7 mouse cellular contexts compared by ENCODE assay signal in the genomic region with DNA sequence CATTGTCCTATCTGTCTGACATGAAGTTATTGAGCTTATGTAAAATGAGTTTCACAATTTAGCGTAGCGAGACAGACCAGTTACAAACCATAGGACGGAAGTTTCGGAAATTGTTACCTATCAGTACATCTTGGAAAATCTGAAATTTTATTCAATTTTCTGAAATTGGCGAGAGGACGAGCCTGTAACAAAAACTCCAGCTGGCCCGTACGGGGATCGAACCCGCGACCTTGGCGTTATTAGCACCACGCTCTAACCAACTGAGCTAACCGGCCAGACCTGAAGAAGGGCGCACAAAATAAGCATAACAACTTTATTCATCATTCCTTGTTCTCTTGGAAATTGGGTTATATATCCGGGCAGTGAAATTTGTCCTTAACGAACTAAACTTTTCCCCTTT. TPM values are rescaled to one million over a fixed set of nuclear protein-coding genes. Genes with fewer than 3 reads are reported as not detected.
DNase-seq lines count a peak whose midpoint lies in the region; ATAC-seq and TF ChIP-seq lines count a peak whose summit lies in the region.

No protein-coding gene starts in this region.

- H3K9me3 ChIP-seq in embryonic facial prominence, embryonic 10.5 days = no peaks in the 10 kb centered on the region
- no peaks in the 10 kb centered on the region for H3K9me3 ChIP-seq in limb, embryonic 10.5 days (replicated peaks)
- no peaks in the 10 kb centered on the region for H3K9me3 ChIP-seq in midbrain, embryonic 11.5 days (ENCODE audit: control insufficient read depth, low read length)

- no peak for TF ChIP-seq POLR2A in small intestine, adult 2 months (IDR thresholded peaks at IDR 0.05; ENCODE audit: low read depth, low read length)

- peak overlapping the region; percentile 65 for H3K9ac ChIP-seq in midbrain, embryonic 11.5 days (ENCODE audit: low read length)

- no peaks in the 10 kb centered on the region for H3K27me3 ChIP-seq in embryonic facial prominence, embryonic 10.5 days (replicated peaks; ENCODE audit: low read depth, poor library complexity, severe bottlenecking)
- H3K27me3 ChIP-seq in limb, embryonic 10.5 days (ENCODE audit: low read depth, poor library complexity, severe bottlenecking) = no peaks in the 10 kb centered on the region
- no peaks in the 10 kb centered on the region for H3K27me3 ChIP-seq in midbrain, embryonic 11.5 days (ENCODE audit: control insufficient read depth, insufficient read depth, low read length)
- no peaks in the 10 kb centered on the region for H3K27me3 ChIP-seq in small intestine, adult 2 months (ENCODE audit: control insufficient read depth, insufficient read depth, low read length)

- peak; percentile 90 for ATAC-seq in midbrain, embryonic 11.5 days (ENCODE audit: low FRiP score)

- H3K36me3 ChIP-seq in embryonic facial prominence, embryonic 10.5 days (replicated peaks) = no peaks in the 10 kb centered on the region
- H3K36me3 ChIP-seq in limb, embryonic 10.5 days = no peaks in the 10 kb centered on the region
- H3K36me3 ChIP-seq in midbrain, embryonic 11.5 days (ENCODE audit: control insufficient read depth, insufficient read depth, low read length) = no peaks in the 10 kb centered on the region
- H3K36me3 ChIP-seq in small intestine, adult 2 months (ENCODE audit: control insufficient read depth, insufficient read depth, low read length) = no peaks in the 10 kb centered on the region

- under 1% methylated on average over 17 of the region's 17 CpGs for WGBS in embryonic facial prominence, embryonic 10.5 days
- WGBS in limb, embryonic 10.5 days = 0% methylated on average over 17 of the region's 17 CpGs
- 0% methylated on average over 17 of the region's 17 CpGs for WGBS in midbrain, embryonic 11.5 days
- WGBS in small intestine, adult 2 months = under 1% methylated on average over 17 of the region's 17 CpGs

- peak overlapping the region; percentile 67; the same call in 1 of the 2 replicates for H3K27ac ChIP-seq in embryonic facial prominence, embryonic 10.5 days (replicated peaks)
- H3K27ac ChIP-seq in limb, embryonic 10.5 days = no peak overlapping the region
- H3K27ac ChIP-seq in midbrain, embryonic 11.5 days (ENCODE audit: low read depth, low read length) = no peak overlapping the region
- no peak overlapping the region for H3K27ac ChIP-seq in small intestine, adult 2 months (ENCODE audit: insufficient read depth, low read depth, low read length)

- no peak for TF ChIP-seq CTCF in small intestine, adult 2 months (IDR thresholded peaks at IDR 0.05; ENCODE audit: extremely low read depth, insufficient read length, insufficient replicate concordance, low read depth, low read length)

- peaks cover 26% of the 10 kb centered on the region for H3K4me1 ChIP-seq in embryonic facial prominence, embryonic 10.5 days
- H3K4me1 ChIP-seq in limb, embryonic 10.5 days = peaks cover 21% of the 10 kb centered on the region
- peaks cover 3% of the 10 kb centered on the region; the same call in 1 of the 2 replicates for H3K4me1 ChIP-seq in midbrain, embryonic 11.5 days (ENCODE audit: control insufficient read depth, insufficient read depth, low read length)
- peaks cover 2% of the 10 kb centered on the region; the same call in 1 of the 2 replicates for H3K4me1 ChIP-seq in small intestine, adult 2 months (ENCODE audit: control insufficient read depth, insufficient read depth, insufficient read length, low read length)

- peak overlapping the region; percentile 70 for H3K4me2 ChIP-seq in midbrain, embryonic 11.5 days

- peak; percentile 93 for DNase-seq in adrenal gland, adult 2 months
- peak; percentile 86 for DNase-seq in embryonic facial prominence, embryonic 10.5 days (ENCODE audit: low spot score)
- DNase-seq in heart, adult 11 months = peak; percentile 97
- DNase-seq in kidney, adult 11 months = peak; percentile 82
- peak; percentile 86 for DNase-seq in limb, embryonic 10.5 days (ENCODE audit: low spot score)
- DNase-seq in midbrain, embryonic 11.5 days (ENCODE audit: low spot score, missing footprints) = peak; percentile 99

- peak overlapping the region; percentile 66 for H3K4me3 ChIP-seq in embryonic facial prominence, embryonic 10.5 days
- H3K4me3 ChIP-seq in limb, embryonic 10.5 days = peak overlapping the region; percentile 66
- peak overlapping the region; percentile 54 for H3K4me3 ChIP-seq in midbrain, embryonic 11.5 days (ENCODE audit: low read depth, low read length)
- H3K4me3 ChIP-seq in small intestine, adult 2 months (ENCODE audit: low read depth, low read length) = peak overlapping the region; percentile 20

RNA-seq across cellular contexts. Expression of gene Abt1, which starts 14.2 kb away (rescaled TPM):
- 1 to 10 TPM; 7.0 to 8.5 TPM for total RNA-seq in adrenal gland, adult 2 months (2021)
- 1.1 TPM in 2 replicates for polyA plus RNA-seq in adrenal gland, adult 2 months (2012; rRNA removed)
- 15.0 and 15.6 TPM in 2 replicates for polyA plus RNA-seq in embryonic facial prominence, embryonic 10.5 days (2016; fragmentation: Nextera tagmentation; extraction: Ambion mirVana)
- 16.9 and 17.1 TPM in 2 replicates for polyA plus RNA-seq in limb, embryonic 10.5 days (2016; fragmentation: Nextera tagmentation; extraction: Ambion mirVana)
- polyA plus RNA-seq in midbrain, embryonic 11.5 days (2014; fragmentation: Nextera tagmentation; extraction: Ambion mirVana) = 14.0 and 14.9 TPM in 2 replicates
- 0.95 and 1.2 TPM in 2 replicates for polyA plus RNA-seq in small intestine, adult 2 months (2012; rRNA removed)

RNA-seq across cellular contexts. Expression of gene Btn1a1, which starts 27.8 kb away (rescaled TPM):
- total RNA-seq in adrenal gland, adult 2 months (2021) = not detected
- not detected in 2 replicates for polyA plus RNA-seq in adrenal gland, adult 2 months (2012; rRNA removed)
- 0.12 and 0.16 TPM in 2 replicates for polyA plus RNA-seq in embryonic facial prominence, embryonic 10.5 days (2016; fragmentation: Nextera tagmentation; extraction: Ambion mirVana)
- polyA plus RNA-seq in limb, embryonic 10.5 days (2016; fragmentation: Nextera tagmentation; extraction: Ambion mirVana) = 0.08 and 0.10 TPM in 2 replicates
- not detected in 2 replicates for polyA plus RNA-seq in midbrain, embryonic 11.5 days (2014; fragmentation: Nextera tagmentation; extraction: Ambion mirVana)
- 0.05 TPM in 1 of 2 replicates, not detected in the other for polyA plus RNA-seq in small intestine, adult 2 months (2012; rRNA removed)

RNA-seq across cellular contexts. Expression of gene Btn2a2, which starts 50.7 kb away (rescaled TPM):
- not detected for total RNA-seq in adrenal gland, adult 2 months (2021)
- not detected in 2 replicates for polyA plus RNA-seq in adrenal gland, adult 2 months (2012; rRNA removed)
- polyA plus RNA-seq in embryonic facial prominence, embryonic 10.5 days (2016; fragmentation: Nextera tagmentation; extraction: Ambion mirVana) = 0.99 and 1.2 TPM in 2 replicates
- polyA plus RNA-seq in limb, embryonic 10.5 days (2016; fragmentation: Nextera tagmentation; extraction: Ambion mirVana) = 0.99 and 1.9 TPM in 2 replicates
- polyA plus RNA-seq in midbrain, embryonic 11.5 days (2014; fragmentation: Nextera tagmentation; extraction: Ambion mirVana) = 0.28 and 0.34 TPM in 2 replicates
- polyA plus RNA-seq in small intestine, adult 2 months (2012; rRNA removed) = not detected in 2 replicates
